Mouse (Mus musculus) lung, adult 2 months (tissue): ENCODE measurements around the gene Zfp715.

Experiments used
- CTCF ChIP-seq: fragments of 200-500 bp; IDR thresholded peaks from 2 replicates; pipeline ENCODE4 v1.5.1; 2011; ENCODE audit warnings: mild to moderate bottlenecking, low read length, control low read depth; ENCODE audit not compliant: insufficient read depth
- POLR2A ChIP-seq: fragments of 200-500 bp; IDR thresholded peaks from 2 replicates; pipeline ENCODE4 v1.6.1; 2011; ENCODE audit warnings: low read depth, mild to moderate bottlenecking, control low read depth, low read length, borderline replicate concordance; ENCODE audit errors: extremely low read depth

- TF ChIP-seq CTCF, result no peak
- TF ChIP-seq POLR2A, result no peak
Measured at GRCm38 (mm10) chr7:43253540-43253939, 59.6 kb downstream of the Zfp715 start.
